Mouse (Mus musculus): ENCODE data around the gene Ctbs.

Ctbs gene

DNA sequence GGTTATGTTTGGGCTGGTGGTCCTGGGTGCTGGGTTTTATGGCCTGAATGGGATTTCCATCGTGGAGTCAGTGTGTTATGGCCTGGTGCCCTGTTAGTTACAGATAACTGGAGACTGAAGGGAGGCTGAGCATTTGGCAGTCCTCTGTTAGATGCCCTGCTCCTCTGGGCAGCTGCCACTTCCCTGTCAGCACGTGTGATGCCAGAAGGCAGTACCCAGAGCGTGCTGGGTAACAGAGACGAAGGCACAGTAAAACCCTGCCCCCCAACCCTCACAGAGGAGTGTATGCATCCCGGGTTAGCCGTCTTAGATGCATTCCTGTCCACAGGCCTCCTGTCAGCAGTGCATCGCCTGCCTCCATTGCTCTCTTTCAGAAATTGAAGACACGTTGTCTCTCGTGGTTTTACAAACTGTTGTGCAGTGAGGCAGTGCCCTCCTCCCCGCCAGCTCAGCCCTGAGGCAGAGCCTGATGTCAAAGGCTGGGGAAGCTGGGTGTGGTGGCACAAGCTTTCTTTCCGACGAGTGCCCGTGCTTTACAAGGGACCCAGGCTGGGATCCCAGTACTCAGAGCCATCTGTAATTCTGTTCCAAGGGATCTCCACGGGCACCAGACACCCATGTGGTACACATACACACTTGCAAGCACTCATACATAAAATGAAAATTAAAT lies 15.8 kb upstream of the Ctbs start:
- DNase-seq = no peak

DNA sequence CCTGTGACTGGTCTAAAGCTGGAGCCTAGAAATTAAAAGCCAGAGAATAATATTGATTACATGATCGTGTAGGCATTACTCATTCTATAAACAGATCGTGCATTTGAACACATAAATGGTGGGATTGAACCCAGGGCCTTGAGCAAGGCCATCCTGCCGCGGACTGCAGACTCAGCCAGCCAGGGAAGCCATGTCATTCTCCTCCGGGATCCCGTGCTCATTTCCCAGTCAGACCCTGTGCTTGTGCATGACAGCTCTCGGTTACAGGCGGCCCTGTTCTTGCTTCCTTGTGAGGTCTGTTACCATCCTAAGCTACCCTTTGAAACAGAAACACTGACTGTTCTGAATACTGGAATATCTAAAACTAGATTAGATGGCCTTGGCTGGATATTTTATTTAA lies 14.9 kb upstream of the Ctbs start:
- DNase-seq = no peak

- DNase-seq = no peak
Observed at GRCm38 (mm10) chr3:146435533-146435932, 14.1 kb upstream of the Ctbs start.

GRCm38 (mm10) chr3:146436114-146436513 lies 13.5 kb upstream of the Ctbs start:
- DNase-seq = no peak

DNA sequence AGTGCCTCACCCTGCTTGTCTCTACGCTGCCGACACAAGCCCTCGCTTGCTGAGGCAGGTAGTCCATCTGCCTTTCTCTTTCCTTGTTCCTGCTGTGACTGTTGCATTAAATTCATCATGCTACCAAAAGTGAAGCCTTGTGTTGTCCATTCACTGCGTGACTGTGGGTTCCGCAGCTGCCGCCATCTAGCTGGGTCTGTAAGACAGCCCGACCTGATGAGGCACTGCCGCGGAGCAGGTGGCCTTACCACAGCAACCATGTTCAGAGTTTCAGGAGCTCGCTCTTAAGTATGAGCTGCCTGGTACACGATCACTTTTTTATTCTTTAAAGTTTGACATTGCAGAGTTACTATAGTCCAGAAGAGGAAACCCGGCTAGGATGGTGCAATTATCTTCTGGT lies 9.6 kb upstream of the Ctbs start:
- no peak for DNase-seq

- DNase-seq = no peak
Observed at GRCm38 (mm10) chr3:146440422-146440821, 9.2 kb upstream of the Ctbs start.

DNA sequence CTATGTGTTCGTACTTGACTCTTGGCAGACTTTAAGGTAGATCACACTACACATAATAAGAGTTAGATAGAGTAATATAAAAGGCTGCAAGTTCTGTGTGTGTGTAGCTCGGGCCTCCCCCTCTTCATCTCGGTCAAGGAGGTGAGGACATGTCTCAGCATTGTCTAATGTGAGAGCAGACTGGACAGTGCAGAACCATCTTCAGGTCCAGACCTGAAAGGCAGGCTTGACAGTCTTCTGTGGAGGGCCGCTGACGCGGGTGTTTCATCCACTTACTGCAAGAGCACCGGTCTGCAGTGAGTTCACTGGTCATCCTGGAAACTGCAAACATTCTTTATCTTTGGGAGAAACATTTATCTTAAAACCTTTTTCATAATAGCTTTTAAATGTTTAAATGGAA lies 7.1 kb upstream of the Ctbs start:
- DNase-seq = no peak

- DNase-seq = no peak
Observed at GRCm38 (mm10) chr3:146442936-146443335, 6.7 kb upstream of the Ctbs start.

DNA sequence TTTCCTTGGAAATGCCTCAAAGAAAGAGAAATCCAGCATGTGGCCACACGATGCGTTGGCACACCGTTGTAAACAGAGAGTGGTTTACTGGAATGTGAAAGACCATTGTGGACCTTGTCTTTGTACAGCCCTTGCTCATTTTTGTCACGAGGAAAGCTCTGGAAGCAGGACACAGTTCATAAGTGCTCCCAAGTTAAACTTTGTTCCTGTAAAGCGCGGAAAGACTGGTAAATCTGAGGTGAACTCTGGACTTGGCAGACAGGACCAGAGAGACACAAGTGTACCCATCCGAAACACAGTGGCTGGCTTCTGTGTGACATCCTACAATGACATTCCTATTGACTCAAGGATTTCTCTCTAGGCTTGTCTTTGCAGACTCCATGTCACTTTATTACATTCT lies 6.2 kb upstream of the Ctbs start:
- DNase-seq = no peak

DNA sequence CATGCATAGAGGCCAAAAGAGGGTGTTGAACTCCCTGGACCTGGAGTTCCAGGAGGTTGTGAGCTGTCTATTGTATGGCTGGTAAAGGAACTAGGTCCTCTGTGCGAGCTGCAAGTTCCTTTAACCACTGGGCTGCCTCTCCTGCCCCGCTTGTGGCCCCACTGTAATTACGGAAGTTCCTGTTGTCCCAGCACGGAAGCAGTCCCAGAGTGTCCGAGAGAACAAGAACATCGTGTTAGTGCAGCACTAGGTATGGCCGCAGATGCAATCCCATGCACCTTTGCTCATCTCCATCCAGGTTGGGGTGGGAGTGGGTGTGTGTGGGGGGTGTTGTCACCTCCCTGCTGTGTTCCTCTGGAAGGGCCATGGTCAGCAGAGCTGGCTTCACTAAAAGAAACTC lies 4.7 kb upstream of the Ctbs start:
- no peak for DNase-seq

- no peak for DNase-seq
Observed at GRCm38 (mm10) chr3:146447156-146447555, 2.4 kb upstream of the Ctbs start.

DNA sequence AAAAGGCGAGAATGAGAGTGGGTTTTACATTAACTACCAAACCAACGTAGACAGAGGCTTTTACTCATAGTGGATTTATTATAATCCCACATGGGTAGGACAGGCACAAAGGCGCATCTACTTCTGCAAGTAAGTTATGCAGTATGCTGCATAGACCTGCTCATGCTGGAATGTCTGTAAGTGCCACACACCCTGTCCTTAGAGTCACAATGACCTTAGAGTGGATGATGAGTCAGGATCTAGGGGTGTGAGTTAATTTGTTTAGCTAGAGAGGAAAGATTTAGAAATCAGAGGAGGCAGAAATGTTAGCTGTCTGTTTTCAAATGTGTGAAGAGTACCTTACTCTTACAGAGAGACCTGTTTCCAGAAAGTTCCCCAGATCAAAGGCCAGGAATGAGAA lies 2.0 kb upstream of the Ctbs start:
- no peak for DNase-seq

DNA sequence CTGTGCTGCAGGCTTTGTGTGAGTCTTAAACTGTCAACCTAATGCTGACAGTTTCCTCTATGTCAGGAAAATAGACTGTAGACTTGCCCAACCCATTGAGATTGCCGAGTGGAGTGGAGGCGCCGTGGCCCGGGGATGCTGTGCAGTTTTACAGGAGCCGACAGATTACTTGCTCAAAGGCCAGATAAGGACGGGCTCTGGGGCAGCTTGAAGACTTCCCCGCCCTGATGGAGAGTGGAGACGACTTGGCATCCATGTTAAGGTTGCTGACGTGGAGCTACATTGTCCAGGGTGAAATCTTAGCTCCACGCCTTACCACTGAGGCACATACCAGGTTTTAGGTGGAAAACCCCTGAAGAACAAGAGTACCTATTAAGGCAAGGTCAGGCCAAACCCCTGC lies 1.2 kb upstream of the Ctbs start:
- DNase-seq = no peak

DNA sequence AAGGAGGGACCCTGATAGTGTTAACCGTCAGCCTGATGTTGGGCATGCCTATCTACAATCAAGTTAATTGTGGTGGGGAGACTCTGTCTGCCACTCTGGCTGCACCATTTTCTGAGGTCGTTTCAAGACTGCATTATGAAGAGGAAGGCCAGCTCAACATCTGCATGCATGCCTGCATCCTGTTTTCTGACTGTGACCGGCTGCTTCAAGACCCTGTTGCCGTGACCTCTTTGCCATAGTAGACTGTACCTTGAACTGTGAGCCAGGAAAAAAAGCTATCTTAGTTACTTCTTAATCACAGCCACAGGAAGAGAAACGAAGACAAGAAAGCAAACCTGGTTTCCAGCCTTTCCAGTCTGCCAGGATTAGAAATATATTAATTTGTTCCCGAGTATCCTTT lies 626 bp upstream of the Ctbs start:
- no peak for DNase-seq

DNA sequence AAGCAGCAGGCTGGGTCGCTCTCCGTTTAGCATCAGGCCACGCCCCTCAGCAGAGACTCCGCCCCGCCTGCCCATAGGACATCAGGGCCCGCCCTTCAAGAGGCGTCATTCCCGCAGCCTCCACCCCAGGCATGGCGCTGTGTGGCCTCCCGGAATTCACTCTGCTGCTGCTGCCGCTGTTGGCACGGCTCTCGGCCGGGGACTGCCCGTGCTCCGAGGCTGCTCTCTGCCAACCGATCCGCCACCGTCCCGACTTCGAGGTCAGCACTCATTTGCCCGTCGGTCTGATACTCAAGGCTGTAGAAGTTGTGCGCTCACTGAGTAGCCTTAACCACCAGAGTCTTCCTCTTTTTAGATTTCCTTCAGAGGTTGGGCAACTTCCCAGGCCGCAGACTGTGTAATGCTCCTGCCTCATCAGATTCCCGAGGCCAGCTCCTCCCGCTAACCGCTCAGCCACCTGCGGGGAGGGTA lies 811 bp downstream of the Ctbs start:
- DNase-seq = peak; percentile 91

- no peak for DNase-seq
Observed at GRCm38 (mm10) chr3:146451375-146451774, 1.8 kb downstream of the Ctbs start.

GRCm38 (mm10) chr3:146462939-146463338 lies 13.3 kb downstream of the Ctbs start:
- DNase-seq = no peak

DNA sequence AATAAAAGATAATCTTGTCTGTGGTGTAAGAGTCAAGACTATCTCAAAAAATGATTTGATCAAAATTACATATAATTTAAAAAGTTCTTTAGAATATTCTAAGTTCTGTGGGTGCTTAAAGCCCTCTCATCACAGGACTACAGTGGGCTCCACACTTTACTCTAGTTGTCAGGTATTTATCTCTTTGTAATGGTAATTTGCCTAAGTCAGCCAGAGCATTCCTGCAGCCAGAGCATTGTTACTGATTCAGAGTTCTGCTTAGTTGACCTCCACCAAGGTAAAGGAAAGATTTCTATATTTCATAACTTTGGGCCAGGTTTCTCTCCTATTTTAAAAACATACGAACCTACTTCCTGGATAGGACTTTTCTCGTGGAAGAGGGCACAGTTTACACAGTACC lies 19.6 kb downstream of the Ctbs start:
- no peak for DNase-seq

DNA sequence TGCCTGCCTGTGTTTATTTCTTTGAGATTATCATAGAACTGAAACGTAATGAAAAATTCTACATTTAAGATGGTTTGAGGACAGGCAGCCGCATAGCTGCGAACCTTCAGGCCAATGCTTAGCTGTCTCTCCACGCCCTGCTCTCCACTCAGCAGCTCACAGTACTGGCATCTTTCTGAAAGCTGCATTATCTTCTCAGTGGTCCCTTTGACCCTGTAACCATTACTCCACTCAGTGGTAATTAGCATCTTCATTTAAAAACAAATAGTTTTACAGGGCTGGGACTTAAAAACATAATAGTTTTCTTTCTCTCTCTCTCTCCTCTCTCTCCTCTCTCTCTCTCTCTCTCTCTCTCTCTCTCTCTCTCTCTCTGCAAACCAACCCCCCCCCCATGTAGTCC lies 23.1 kb downstream of the Ctbs start:
- DNase-seq = no peak

DNA sequence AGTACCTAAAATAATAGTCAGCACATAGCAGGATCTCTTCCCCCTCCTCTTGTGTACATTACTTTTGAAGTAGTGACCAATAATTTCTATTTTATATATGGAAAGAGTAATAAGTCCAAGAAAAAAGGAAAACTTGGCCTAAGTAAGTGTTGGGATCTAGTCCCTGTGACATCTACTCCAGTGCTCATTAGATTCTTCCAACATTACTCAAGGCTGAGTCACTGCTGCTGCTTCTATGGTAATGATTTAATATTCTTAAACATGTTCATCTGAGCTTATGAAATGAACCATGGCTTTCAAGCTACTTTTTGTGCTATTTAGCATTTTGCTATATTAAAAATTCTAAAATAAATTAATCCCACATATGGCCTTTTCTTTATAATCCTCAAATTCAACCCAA lies 24.1 kb downstream of the Ctbs start:
- DNase-seq = no peak

DNA sequence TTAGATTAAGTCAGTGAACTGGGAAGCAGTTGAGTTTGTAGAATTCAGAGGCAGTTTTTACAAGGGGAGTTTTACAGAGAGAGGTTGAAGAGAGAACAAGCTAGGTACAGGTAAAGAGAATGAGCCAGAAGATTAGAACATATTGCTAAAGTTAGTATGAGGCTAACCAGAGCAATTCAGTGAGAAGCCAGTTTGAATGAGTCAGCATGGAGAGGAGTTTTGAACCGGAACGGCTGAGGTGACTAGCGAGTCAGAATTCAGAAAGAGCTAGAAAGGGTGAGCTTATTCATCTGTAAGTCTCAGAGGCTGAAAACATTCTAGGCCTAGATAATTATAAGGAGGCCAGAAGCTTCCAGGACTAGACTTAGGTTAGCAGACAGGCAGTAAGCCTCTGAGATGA lies 24.8 kb downstream of the Ctbs start:
- no peak for DNase-seq

DNA sequence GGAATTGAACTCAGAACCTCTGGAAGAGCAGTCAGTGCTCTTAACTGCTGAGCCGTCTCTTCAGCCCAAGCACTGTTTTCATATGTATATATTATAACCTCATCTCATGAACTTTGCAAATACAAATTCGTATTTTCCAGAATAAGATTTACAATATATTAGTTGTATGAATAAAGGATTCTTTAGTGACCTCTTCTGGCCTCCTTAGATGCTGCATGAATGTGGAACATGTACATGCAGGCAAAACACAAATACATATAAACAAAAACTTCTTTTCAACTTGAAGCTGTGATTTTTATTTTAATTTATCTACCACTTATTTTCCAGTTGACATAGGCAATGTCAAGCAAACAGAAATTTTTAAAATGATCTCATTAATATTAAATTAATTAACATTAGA lies 32.4 kb downstream of the Ctbs start:
- no peak for DNase-seq

DNA sequence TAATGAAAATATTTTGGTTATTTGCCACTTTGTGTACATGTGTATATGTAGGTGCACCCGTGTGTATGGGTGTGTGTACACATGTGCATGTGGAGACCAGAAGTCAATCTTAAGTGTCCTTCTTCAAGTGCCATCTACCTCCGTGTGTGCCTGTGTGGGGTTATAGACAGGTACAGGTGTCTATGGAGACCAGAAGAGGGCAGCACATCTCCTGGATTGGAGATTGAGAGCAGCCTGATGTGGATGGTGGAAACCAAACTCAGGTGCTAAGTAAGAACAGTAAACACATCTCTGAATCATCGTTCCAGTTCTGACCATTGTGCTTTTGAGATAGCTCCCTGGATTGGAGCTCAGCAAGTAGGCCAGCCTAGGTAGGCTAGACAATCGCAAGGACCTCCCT lies 36.9 kb downstream of the Ctbs start:
- no peak for DNase-seq

GRCm38 (mm10) chr3:146494941-146495340 lies 45.3 kb downstream of the Ctbs start:
- no peak for DNase-seq

GRCm38 (mm10) chr3:146498989-146499388 lies 49.4 kb downstream of the Ctbs start:
- no peak for DNase-seq

Data from right cerebral cortex, postnatal 25 days (tissue).